In genomic region chr14:121148088-121148785, GRCm38 (mm10) we compare ENCODE assay signal across 12 mouse cellular contexts.
A peak's percentile ranks its signal among the peaks of the same experiment; 100 is the strongest.
DNase-seq lines count a peak whose midpoint lies in the region; ATAC-seq and TF ChIP-seq lines count a peak whose summit lies in the region.
"Had no signal": no experiment of that assay in that cellular context is flagged by ENCODE, and none has a peak within 500 bp of the region (broad histone marks: within the 10 kb centered on the region; RNA-seq: fewer than 3 reads in every experiment).

No protein-coding gene starts in this region.

- no peaks in the 10 kb centered on the region for H3K9me3 ChIP-seq in hindbrain, postnatal 0 days (ENCODE audit: low read length)
- no peaks in the 10 kb centered on the region for H3K9me3 ChIP-seq in hindbrain, embryonic 13.5 days
- no peaks in the 10 kb centered on the region for H3K9me3 ChIP-seq in liver, embryonic 16.5 days (replicated peaks; ENCODE audit: control insufficient read depth, low read length)
- no peaks in the 10 kb centered on the region for H3K9me3 ChIP-seq in liver, postnatal 0 days (ENCODE audit: low read length)
- no peaks in the 10 kb centered on the region for H3K9me3 ChIP-seq in lung, postnatal 0 days (ENCODE audit: low read length)
- H3K9me3 ChIP-seq: heart, embryonic 13.5 days; liver, embryonic 12.5 days had no signal

- peaks cover 28% of the 10 kb centered on the region for H3K4me1 ChIP-seq in hindbrain, postnatal 0 days (ENCODE audit: insufficient read depth, low read length)
- H3K4me1 ChIP-seq in hindbrain, embryonic 13.5 days (replicated peaks), result peaks cover 54% of the 10 kb centered on the region
- H3K4me1 ChIP-seq in liver, embryonic 16.5 days (ENCODE audit: control insufficient read depth, low read depth, low read length), result peaks cover 12% of the 10 kb centered on the region
- H3K4me1 ChIP-seq in liver, postnatal 0 days (ENCODE audit: insufficient read depth), result peaks cover 13% of the 10 kb centered on the region
- peaks cover 25% of the 10 kb centered on the region; the same call in 1 of the 2 replicates for H3K4me1 ChIP-seq in lung, postnatal 0 days (ENCODE audit: insufficient read depth, low read depth, low read length)

- no peak overlapping the region for H3K9ac ChIP-seq in hindbrain, postnatal 0 days (replicated peaks; ENCODE audit: low read length)
- H3K9ac ChIP-seq in hindbrain, embryonic 13.5 days, result no peak overlapping the region
- no peak overlapping the region for H3K9ac ChIP-seq in liver, embryonic 16.5 days (ENCODE audit: low read depth, low read length)
- no peak overlapping the region for H3K9ac ChIP-seq in liver, postnatal 0 days (replicated peaks)
- no peak overlapping the region for H3K9ac ChIP-seq in lung, postnatal 0 days (replicated peaks; ENCODE audit: low read depth)
- H3K9ac ChIP-seq: heart, embryonic 13.5 days; liver, embryonic 12.5 days had no signal

- no peak overlapping the region for H3K27ac ChIP-seq in hindbrain, postnatal 0 days
- H3K27ac ChIP-seq in hindbrain, embryonic 13.5 days, result no peak overlapping the region
- no peak overlapping the region for H3K27ac ChIP-seq in liver, embryonic 16.5 days (ENCODE audit: low read length)
- no peak overlapping the region for H3K27ac ChIP-seq in liver, postnatal 0 days (ENCODE audit: low read depth)
- H3K27ac ChIP-seq in lung, postnatal 0 days (ENCODE audit: low read length), result peak overlapping the region; percentile 75
- H3K27ac ChIP-seq: heart, embryonic 13.5 days; liver, embryonic 12.5 days had no signal

- H3K27me3 ChIP-seq in hindbrain, postnatal 0 days (ENCODE audit: insufficient read depth, low read length), result no peaks in the 10 kb centered on the region
- H3K27me3 ChIP-seq in hindbrain, embryonic 13.5 days, result no peaks in the 10 kb centered on the region
- no peaks in the 10 kb centered on the region for H3K27me3 ChIP-seq in liver, embryonic 16.5 days (ENCODE audit: control insufficient read depth, insufficient read depth, low read depth, low read length)
- H3K27me3 ChIP-seq in liver, postnatal 0 days (ENCODE audit: insufficient read depth, low read length), result no peaks in the 10 kb centered on the region
- H3K27me3 ChIP-seq in lung, postnatal 0 days (replicated peaks; ENCODE audit: insufficient read depth, low read length), result no peaks in the 10 kb centered on the region
- H3K27me3 ChIP-seq: heart, embryonic 13.5 days; liver, embryonic 12.5 days had no signal

- H3K4me3 ChIP-seq in hindbrain, postnatal 0 days (ENCODE audit: low read length), result no peak overlapping the region
- H3K4me3 ChIP-seq in hindbrain, embryonic 13.5 days, result no peak overlapping the region
- no peak overlapping the region for H3K4me3 ChIP-seq in liver, embryonic 16.5 days (ENCODE audit: low read depth, low read length)
- H3K4me3 ChIP-seq in liver, postnatal 0 days (ENCODE audit: low read depth, low read length), result no peak overlapping the region
- H3K4me3 ChIP-seq in lung, postnatal 0 days (ENCODE audit: low read depth, low read length), result no peak overlapping the region
- H3K4me3 ChIP-seq: heart, embryonic 13.5 days; liver, embryonic 12.5 days had no signal

- no peak for TF ChIP-seq CTCF in hindbrain, postnatal 0 days (IDR thresholded peaks at IDR 0.05; ENCODE audit: low read depth)
- TF ChIP-seq CTCF in liver, postnatal 0 days (IDR thresholded peaks at IDR 0.05; ENCODE audit: low read depth), result no peak
- no peak for TF ChIP-seq CTCF in lung, postnatal 0 days (IDR thresholded peaks at IDR 0.05)

- 67% methylated on average over 11 of the region's 11 CpGs for WGBS in hindbrain, postnatal 0 days
- WGBS in hindbrain, embryonic 13.5 days, result 82% methylated on average over 11 of the region's 11 CpGs
- WGBS in liver, embryonic 16.5 days (ENCODE audit: insufficient replicate concordance), result 64% methylated on average over 11 of the region's 11 CpGs
- 65% methylated on average over 11 of the region's 11 CpGs for WGBS in liver, postnatal 0 days (ENCODE audit: insufficient replicate concordance)
- WGBS in lung, postnatal 0 days, result 58% methylated on average over 11 of the region's 11 CpGs

- no peak for TF ChIP-seq EP300 in liver, postnatal 0 days (IDR thresholded peaks at IDR 0.05; ENCODE audit: low read depth)
- peak; percentile 96 for TF ChIP-seq EP300 in lung, postnatal 0 days (IDR thresholded peaks at IDR 0.05)

- ATAC-seq in hindbrain, postnatal 0 days, result peak; percentile 21; the same call in 1 of the 2 replicates
- no peak for ATAC-seq in hindbrain, embryonic 13.5 days (ENCODE audit: low FRiP score)
- ATAC-seq in liver, embryonic 16.5 days (ENCODE audit: low read depth), result peak; percentile 22; the same call in 1 of the 2 replicates
- ATAC-seq in liver, postnatal 0 days, result no peak
- peak; percentile 92 for ATAC-seq in lung, postnatal 0 days
- ATAC-seq: liver, embryonic 12.5 days had no signal

- no peak overlapping the region for H3K4me2 ChIP-seq in hindbrain, postnatal 0 days (ENCODE audit: low read depth, low read length)
- no peak overlapping the region for H3K4me2 ChIP-seq in hindbrain, embryonic 13.5 days
- no peak overlapping the region for H3K4me2 ChIP-seq in liver, embryonic 16.5 days (ENCODE audit: low read depth, low read length)
- no peak overlapping the region for H3K4me2 ChIP-seq in liver, postnatal 0 days (ENCODE audit: low read depth, low read length)
- H3K4me2 ChIP-seq in lung, postnatal 0 days (replicated peaks; ENCODE audit: low read depth, low read length), result no peak overlapping the region
- H3K4me2 ChIP-seq: heart, embryonic 13.5 days; liver, embryonic 12.5 days had no signal

- peak; percentile 71 for DNase-seq in hindbrain, postnatal 0 days (ENCODE audit: low spot score)
- no peak for DNase-seq in liver, postnatal 0 days
- DNase-seq in cerebellum, adult 9-11 months, result peak; percentile 65
- DNase-seq in lung, postnatal 0 days (ENCODE audit: low spot score), result peak; percentile 92
- no peak for DNase-seq in ovary, postnatal 14 days (ENCODE audit: low spot score)
- DNase-seq in heart, adult 18-20 months, result no peak
- DNase-seq: adrenal gland, postnatal 25 days; thymus, postnatal 36 days had no signal

- H3K36me3 ChIP-seq in hindbrain, postnatal 0 days (ENCODE audit: insufficient read depth, low read length), result no peaks in the 10 kb centered on the region
- no peaks in the 10 kb centered on the region for H3K36me3 ChIP-seq in hindbrain, embryonic 13.5 days
- no peaks in the 10 kb centered on the region for H3K36me3 ChIP-seq in liver, embryonic 16.5 days (ENCODE audit: control insufficient read depth, insufficient read depth)
- H3K36me3 ChIP-seq in liver, postnatal 0 days (replicated peaks; ENCODE audit: insufficient read depth, low read length), result no peaks in the 10 kb centered on the region
- no peaks in the 10 kb centered on the region for H3K36me3 ChIP-seq in lung, postnatal 0 days (ENCODE audit: insufficient read depth, low read length)
- H3K36me3 ChIP-seq: heart, embryonic 13.5 days; liver, embryonic 12.5 days had no signal

Comparison
In these comparisons a context has a peak if more than half of its experiments do, and no peak if none do; other contexts are left out.
1. ATAC-seq: peak in hindbrain, postnatal 0 days (single experiment), liver, embryonic 16.5 days (single experiment) and lung, postnatal 0 days (single experiment); none in hindbrain, embryonic 13.5 days (single experiment) and liver, postnatal 0 days (single experiment).
2. DNase-seq: peak in hindbrain, postnatal 0 days (single experiment), cerebellum, adult 9-11 months (single experiment) and lung, postnatal 0 days (single experiment); none in liver, postnatal 0 days (single experiment), ovary, postnatal 14 days (single experiment) and heart, adult 18-20 months (0 of 2).